Mouse (Mus musculus) CH12.LX (cell line): Measurements from ENCODE around the gene Espn. TPM values are rescaled to one million over a fixed set of nuclear protein-coding genes. Genes with fewer than 3 reads are reported as not detected.

Experiments used
- DNase-seq: peaks from one replicate; pipeline ENCODE4 v3.0.0-alpha.2; 2013; ENCODE audit errors: extremely low read depth
- H3K27ac ChIP-seq: 2 replicates; pipeline ENCODE4 v1.5.1; 2012; ENCODE audit warnings: low read depth, mild to moderate bottlenecking, control low read depth, moderate library complexity; ENCODE audit not compliant: insufficient read depth
- H3K27me3 ChIP-seq: replicated peaks from 2 replicates; pipeline ENCODE3; 2012; ENCODE audit warnings: inconsistent platforms
- H3K36me3 ChIP-seq, 2 experiments: replicated peaks in 1 of 2; 2 replicates each; pipeline versions ENCODE3 to v1.6.1; 2012; ENCODE audit warnings: inconsistent platforms in 1 of 2, low read length in 1 of 2, mild to moderate bottlenecking in 1 of 2, mixed read lengths in 1 of 2, moderate library complexity in 1 of 2; ENCODE audit not compliant: control insufficient read depth in 1 of 2, insufficient read depth in 1 of 2
- H3K4me1 ChIP-seq, 2 experiments: 2 replicates each; pipeline ENCODE4 v1.6.1; 2012; ENCODE audit warnings: inconsistent platforms in 1 of 2, moderate library complexity in 1 of 2; ENCODE audit not compliant: insufficient read depth in 2 of 2, control insufficient read depth in 1 of 2
- H3K4me2 ChIP-seq: 2 replicates; pipeline ENCODE4 v1.6.1; 2012; ENCODE audit warnings: low read depth, mild to moderate bottlenecking, control low read depth; ENCODE audit not compliant: poor library complexity, insufficient read depth, severe bottlenecking
- H3K4me3 ChIP-seq, 3 experiments: fragments of 150-350 bp in 1 of 3; sonication (generic) in 1 of 3; replicated peaks in 1 of 3; 2 replicates each; pipeline versions ENCODE3 to v1.5.1; 2011 to 2012; ENCODE audit warnings: low read depth in 2 of 3, low read length in 2 of 3, mild to moderate bottlenecking in 2 of 3, moderate library complexity in 2 of 3, control low read depth in 1 of 3, improper control_type of control experiment in 1 of 3, inconsistent platforms in 1 of 3, mixed read lengths in 1 of 3; ENCODE audit not compliant: poor library complexity in 1 of 3
- H3K79me2 ChIP-seq: replicated peaks from 2 replicates; pipeline ENCODE4 v1.6.1; 2012; ENCODE audit warnings: mild to moderate bottlenecking, moderate library complexity; ENCODE audit not compliant: control insufficient read depth, poor library complexity, insufficient read depth, severe bottlenecking; ENCODE audit errors: extremely low read depth
- H3K9ac ChIP-seq: 2 replicates; pipeline ENCODE4 v1.6.1; 2012; ENCODE audit warnings: low read depth, mild to moderate bottlenecking, control low read depth, moderate library complexity; ENCODE audit not compliant: insufficient read depth
- H3K9me3 ChIP-seq: replicated peaks from 2 replicates; pipeline ENCODE3; 2012; ENCODE audit warnings: low read length, inconsistent platforms, mixed read lengths
- CHD2 ChIP-seq: IDR thresholded peaks from 2 replicates; pipeline ENCODE4 v1.6.1; 2011; ENCODE audit warnings: low read length, improper control_type of control experiment
- CTCF ChIP-seq, 2 experiments: IDR thresholded peaks in 1 of 2; conservative IDR thresholded peaks in 1 of 2; 2 replicates each; pipeline ENCODE4 v1.5.1; 2011 to 2012; ENCODE audit warnings: low read depth in 2 of 2, low read length in 2 of 2, improper control_type of control experiment in 1 of 2, inconsistent platforms in 1 of 2, mild to moderate bottlenecking in 1 of 2, moderate library complexity in 1 of 2
- ELF1 ChIP-seq: IDR thresholded peaks from 2 replicates; pipeline ENCODE4 v1.6.1; 2014; ENCODE audit warnings: low read depth, mild to moderate bottlenecking, inconsistent platforms, low read length, improper control_type of control experiment
- IRF4 ChIP-seq: IDR thresholded peaks from 2 replicates; pipeline ENCODE4 v1.6.1; 2014; ENCODE audit warnings: low read depth, mild to moderate bottlenecking, inconsistent platforms, low read length, improper control_type of control experiment
- JUND ChIP-seq: conservative IDR thresholded peaks from 2 replicates; pipeline ENCODE4 v1.6.1; 2011; ENCODE audit warnings: low read depth, low read length, improper control_type of control experiment
- MAFK ChIP-seq: IDR thresholded peaks from 2 replicates; pipeline ENCODE4 v1.6.1; 2011; ENCODE audit warnings: low read length, improper control_type of control experiment; ENCODE audit not compliant: insufficient replicate concordance
- MAX ChIP-seq: IDR thresholded peaks from 2 replicates; pipeline ENCODE4 v1.6.1; 2011; ENCODE audit warnings: low read length, improper control_type of control experiment
- MAZ ChIP-seq: IDR thresholded peaks from 2 replicates; pipeline ENCODE4 v1.6.1; 2012; ENCODE audit warnings: low read depth, mild to moderate bottlenecking, inconsistent platforms, low read length, improper control_type of control experiment, moderate library complexity
- MXI1 ChIP-seq: IDR thresholded peaks from 2 replicates; pipeline ENCODE4 v1.6.1; 2011; ENCODE audit warnings: mild to moderate bottlenecking, low read depth, low read length, improper control_type of control experiment
- MYC ChIP-seq: IDR thresholded peaks from 2 replicates; pipeline ENCODE4 v1.6.1; 2011; ENCODE audit warnings: low read depth, mild to moderate bottlenecking, improper control_type of control experiment, low read length
- NELFE ChIP-seq: IDR thresholded peaks from 2 replicates; pipeline ENCODE4 v1.6.1; 2011; ENCODE audit warnings: low read depth, low read length, improper control_type of control experiment
- PAX5 ChIP-seq: IDR thresholded peaks from 2 replicates; pipeline ENCODE4 v1.6.1; 2012; ENCODE audit warnings: low read length, inconsistent platforms, mixed read lengths
- POLR2AphosphoS2 ChIP-seq: IDR thresholded peaks from 2 replicates; pipeline ENCODE4 v1.6.1; 2011; ENCODE audit warnings: low read depth, low read length, improper control_type of control experiment
- RAD21 ChIP-seq: IDR thresholded peaks from 2 replicates; pipeline ENCODE4 v1.6.1; 2011; ENCODE audit warnings: low read depth, mild to moderate bottlenecking, low read length, improper control_type of control experiment, moderate library complexity
- SIN3A ChIP-seq: IDR thresholded peaks from 2 replicates; pipeline ENCODE4 v1.6.1; 2012; ENCODE audit warnings: low read length, improper control_type of control experiment, inconsistent platforms
- USF2 ChIP-seq: conservative IDR thresholded peaks from 2 replicates; pipeline ENCODE4 v1.6.1; 2011; ENCODE audit warnings: low read depth, low read length, improper control_type of control experiment
- ZC3H11A ChIP-seq: IDR thresholded peaks from 2 replicates; pipeline ENCODE4 v1.6.1; 2012; ENCODE audit warnings: low read depth, mild to moderate bottlenecking, inconsistent platforms, low read length, improper control_type of control experiment
- dilution Hi-C: fragments of 300-500 bp; cut with MboI; formaldehyde crosslinking; loops from 2 replicates; pipeline ENCODE4 v1.14.3; 2020; ENCODE audit warnings: low sequenced_read_pairs; ENCODE audit not compliant: extremely low pct_unique_long_range_greater_than_20kb, extremely low pct_ligation_motif_present
- in situ Hi-C: fragments of 300-500 bp; cut with MboI; formaldehyde crosslinking; loops from 3 replicates; pipeline ENCODE4 v1.14.3; 2019; ENCODE audit warnings: low sequenced_read_pairs, low pct_ligation_motif_present, low pct_unique_long_range_greater_than_20kb, mixed read lengths
- polyA plus RNA-seq: library from polyadenylated mRNA; unstranded; fragments of >175 nt; gene quantifications from 2 replicates; pipeline ENCODE4 v1.2.1, GENCODE M21; 2012; ENCODE audit warnings: low read depth; ENCODE audit not compliant: insufficient read length
- total RNA-seq, 2 experiments: library from RNA; depleted of rRNA; stranded (reverse); fragments of 300-350 nt in 1 of 2; fragments of >200 nt in 1 of 2; gene quantifications; 2 replicates each; pipeline ENCODE4 v1.2.3; 2012 to 2014

Gene Espn
- total and polyA plus RNA-seq, 3 experiments: 0.25 TPM; not detected in 2

DNA sequence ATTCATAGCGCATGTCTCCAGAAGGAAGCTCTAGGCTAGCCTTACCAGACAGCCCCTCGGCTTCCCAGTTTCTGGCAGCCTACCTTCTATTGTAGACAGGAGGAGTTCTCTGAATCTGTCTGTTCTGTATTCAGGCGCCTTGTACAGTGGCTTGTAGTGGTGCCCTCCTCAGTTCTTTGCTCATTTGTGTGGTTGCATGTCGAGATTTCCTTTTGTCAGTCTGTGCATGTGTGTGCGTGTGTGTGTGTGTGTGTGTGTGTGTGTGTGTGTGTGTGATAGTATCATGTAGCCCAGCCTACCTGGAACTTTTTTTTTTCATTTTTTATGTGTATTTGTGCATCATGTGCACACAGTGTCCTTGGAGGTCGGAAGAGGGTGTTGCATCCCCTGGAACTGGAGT, 36.9 kb upstream of the Espn start:
- no peaks in the 10 kb centered on the region for H3K79me2 ChIP-seq
- H3K9me3 ChIP-seq: peaks cover 4% of the 10 kb centered on the region
- H3K4me1 ChIP-seq: peaks cover 32 to 80% of the 10 kb centered on the region in 2 experiments
- in situ Hi-C loops: no loop called here
- no peak overlapping the region for H3K4me3 ChIP-seq
- H3K4me2 ChIP-seq: no peak overlapping the region
- no peak overlapping the region for H3K9ac ChIP-seq
- no peak for TF ChIP-seq ZC3H11A
- no peak for TF ChIP-seq PAX5
- no peak for TF ChIP-seq MYC
- no peak for TF ChIP-seq USF2
- no peak for TF ChIP-seq ELF1
- TF ChIP-seq RAD21: no peak
- TF ChIP-seq MXI1: no peak
- no peak for DNase-seq
- no peak overlapping the region for H3K27ac ChIP-seq
- H3K27me3 ChIP-seq: no peaks in the 10 kb centered on the region
- peaks cover 0 to 11% of the 10 kb centered on the region in 2 experiments for H3K36me3 ChIP-seq
- dilution Hi-C loops: no loop called here

GRCm38 (mm10) chr4:152188651-152189050, 36.5 kb upstream of the Espn start:
- Histone ChIP-seq H3K9ac (no peak overlapping the region), H3K4me2 (no peak overlapping the region), H3K4me1 (peaks cover 32 to 80% of the 10 kb centered on the region in 2 experiments), H3K79me2 (no peaks in the 10 kb centered on the region), H3K9me3 (peaks cover 4% of the 10 kb centered on the region), H3K36me3 (peaks cover 0 to 16% of the 10 kb centered on the region in 2 experiments), H3K27me3 (no peaks in the 10 kb centered on the region), H3K27ac (no peak overlapping the region), H3K4me3 (no peak overlapping the region)
- DNase-seq: no peak
- dilution Hi-C loops: no loop called here
- TF ChIP-seq MAX (no peak), CTCF (conservative IDR thresholded peaks at IDR 0.05 in 1 of 2, IDR thresholded peaks at IDR 0.05 in 1 of 2; ENCODE audit: low read depth in 2 of 2, low read length in 2 of 2) (no peak), CHD2 (no peak), POLR2AphosphoS2 (no peak), MAFK (no peak), MXI1 (no peak), JUND (no peak), MAZ (no peak), SIN3A (no peak), NELFE (no peak), IRF4 (no peak)
- in situ Hi-C loops: no loop called here

DNA sequence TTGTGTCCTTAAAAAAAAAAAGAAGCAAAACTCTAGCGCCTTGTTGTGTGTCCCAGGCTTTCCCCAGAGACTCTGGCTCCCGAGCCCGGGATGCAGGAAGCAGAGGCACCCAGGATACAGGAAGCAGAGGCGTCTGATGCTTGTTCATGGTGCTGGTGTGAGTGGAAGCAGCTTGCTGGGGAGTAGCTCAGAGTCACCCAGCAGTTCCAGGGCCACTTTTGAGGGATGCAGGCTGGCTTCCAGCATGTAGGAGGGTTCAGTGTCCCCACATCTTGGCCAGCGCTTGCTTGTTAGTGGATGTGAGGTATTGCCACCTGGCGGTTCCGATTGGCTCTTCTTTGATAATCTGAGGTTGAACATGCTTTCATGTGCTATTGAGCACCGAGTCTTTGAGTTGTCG, 35.0 kb upstream of the Espn start:
- no peak for TF ChIP-seq MAX
- Histone ChIP-seq H3K9me3 (peaks cover 4% of the 10 kb centered on the region), H3K4me1 (peaks cover 32 to 75% of the 10 kb centered on the region in 2 experiments), H3K27ac (no peak overlapping the region), H3K9ac (no peak overlapping the region), H3K79me2 (no peaks in the 10 kb centered on the region), H3K27me3 (no peaks in the 10 kb centered on the region), H3K4me2 (no peak overlapping the region), H3K36me3 (peaks cover 0 to 23% of the 10 kb centered on the region in 2 experiments), H3K4me3 (no peak overlapping the region)
- DNase-seq: no peak
- in situ Hi-C loops (no loop called here), dilution Hi-C loops (no loop called here)
